Mouse (Mus musculus): Measurements from ENCODE around the gene Tmprss12. TPM values are rescaled to one million over a fixed set of nuclear protein-coding genes. Genes with fewer than 3 reads are reported as not detected.
"Not testable (repeated sequence)": the region's sequence is repeated elsewhere in the genome, so short reads cannot be mapped to it uniquely, and the experiment has no call there.

Tmprss12 gene
- total and polyA plus RNA-seq, 2 experiments from 2014 or later: not detected

- no peak; the same call in 1 of the 2 replicates for ATAC-seq
- Histone ChIP-seq H3K36me3 (ENCODE audit: insufficient read depth, low read length) (peaks cover 5% of the 10 kb centered on the region), H3K4me3 (ENCODE audit: low read length) (no peak overlapping the region), H3K9me3 (ENCODE audit: low read length) (no peaks in the 10 kb centered on the region), H3K4me1 (ENCODE audit: insufficient read depth, low read length) (no peaks in the 10 kb centered on the region), H3K27me3 (ENCODE audit: insufficient read depth, low read length) (no peaks in the 10 kb centered on the region), H3K9ac (replicated peaks; ENCODE audit: low read length) (no peak overlapping the region), H3K4me2 (ENCODE audit: low read depth, low read length) (no peak overlapping the region), H3K27ac (no peak overlapping the region)
- TF ChIP-seq CTCF (IDR thresholded peaks at IDR 0.05; ENCODE audit: low read depth): peak; percentile 67
- DNase-seq (ENCODE audit: low spot score): peak; percentile 71
- WGBS: 17% methylated on average over 4 of the region's 4 CpGs
Measured at GRCm38 (mm10) chr15:100263246-100263905, 17.3 kb upstream of the Tmprss12 start.

- Histone ChIP-seq H3K4me2 (ENCODE audit: low read depth, low read length) (no peak overlapping the region), H3K9ac (replicated peaks; ENCODE audit: low read length) (no peak overlapping the region), H3K9me3 (ENCODE audit: low read length) (no peaks in the 10 kb centered on the region), H3K27me3 (ENCODE audit: insufficient read depth, low read length) (no peaks in the 10 kb centered on the region), H3K36me3 (ENCODE audit: insufficient read depth, low read length) (no peaks in the 10 kb centered on the region; the same call in 1 of the 2 replicates), H3K27ac (no peak overlapping the region), H3K4me3 (ENCODE audit: low read length) (no peak overlapping the region), H3K4me1 (ENCODE audit: insufficient read depth, low read length) (no peaks in the 10 kb centered on the region)
- WGBS: 76% methylated on average over 4 of the region's 5 CpGs
- DNase-seq (ENCODE audit: low spot score): no peak
- no peak for TF ChIP-seq CTCF (IDR thresholded peaks at IDR 0.05; ENCODE audit: low read depth)
- ATAC-seq: no peak
Measured at GRCm38 (mm10) chr15:100265586-100266325, 14.9 kb upstream of the Tmprss12 start.

- Histone ChIP-seq H3K27me3 (ENCODE audit: insufficient read depth, low read length) (no peaks in the 10 kb centered on the region), H3K4me1 (ENCODE audit: insufficient read depth, low read length) (no peaks in the 10 kb centered on the region), H3K36me3 (ENCODE audit: insufficient read depth, low read length) (no peaks in the 10 kb centered on the region), H3K4me2 (ENCODE audit: low read depth, low read length) (no peak overlapping the region), H3K9ac (replicated peaks; ENCODE audit: low read length) (no peak overlapping the region), H3K9me3 (ENCODE audit: low read length) (no peaks in the 10 kb centered on the region), H3K4me3 (ENCODE audit: low read length) (no peak overlapping the region), H3K27ac (no peak overlapping the region)
- no peak for TF ChIP-seq CTCF (IDR thresholded peaks at IDR 0.05; ENCODE audit: low read depth)
- ATAC-seq (no peak), DNase-seq (ENCODE audit: low spot score) (no peak)
- WGBS: 76% methylated on average over 2 of the region's 2 CpGs
Measured at GRCm38 (mm10) chr15:100268916-100269315, 11.7 kb upstream of the Tmprss12 start.

DNA sequence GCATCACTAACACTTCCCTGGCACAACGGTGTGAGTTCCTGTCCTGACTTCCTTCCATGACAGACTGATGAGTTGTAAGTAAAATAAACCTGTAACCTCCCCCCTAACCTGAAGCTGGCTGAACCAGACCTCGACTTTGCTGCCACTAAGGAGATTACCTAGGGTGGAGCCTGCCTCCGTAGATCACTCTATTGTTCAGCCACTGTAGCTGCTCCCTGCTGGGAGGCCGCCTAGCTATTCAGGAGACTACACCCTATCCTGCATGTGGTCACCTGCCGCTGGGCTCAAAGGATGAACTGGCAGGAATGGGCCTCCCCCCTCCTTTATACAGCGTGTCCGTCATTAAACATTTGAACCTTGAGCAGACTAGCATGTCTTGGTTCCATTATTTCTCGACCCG is 10.9 kb upstream of the Tmprss12 start:
- H3K9ac ChIP-seq (replicated peaks; ENCODE audit: low read length): no peak overlapping the region
- no peaks in the 10 kb centered on the region for H3K4me1 ChIP-seq (ENCODE audit: insufficient read depth, low read length)
- no peak for ATAC-seq
- H3K27me3 ChIP-seq (ENCODE audit: insufficient read depth, low read length): no peaks in the 10 kb centered on the region
- no peak for TF ChIP-seq CTCF (IDR thresholded peaks at IDR 0.05; ENCODE audit: low read depth)
- WGBS: 15% methylated on average over 9 of the region's 9 CpGs
- H3K27ac ChIP-seq: no peak overlapping the region
- no peak for DNase-seq (ENCODE audit: low spot score)
- no peaks in the 10 kb centered on the region for H3K36me3 ChIP-seq (ENCODE audit: insufficient read depth, low read length)
- H3K4me2 ChIP-seq (ENCODE audit: low read depth, low read length): no peak overlapping the region
- H3K4me3 ChIP-seq (ENCODE audit: low read length): no peak overlapping the region
- no peaks in the 10 kb centered on the region for H3K9me3 ChIP-seq (ENCODE audit: low read length)

DNA sequence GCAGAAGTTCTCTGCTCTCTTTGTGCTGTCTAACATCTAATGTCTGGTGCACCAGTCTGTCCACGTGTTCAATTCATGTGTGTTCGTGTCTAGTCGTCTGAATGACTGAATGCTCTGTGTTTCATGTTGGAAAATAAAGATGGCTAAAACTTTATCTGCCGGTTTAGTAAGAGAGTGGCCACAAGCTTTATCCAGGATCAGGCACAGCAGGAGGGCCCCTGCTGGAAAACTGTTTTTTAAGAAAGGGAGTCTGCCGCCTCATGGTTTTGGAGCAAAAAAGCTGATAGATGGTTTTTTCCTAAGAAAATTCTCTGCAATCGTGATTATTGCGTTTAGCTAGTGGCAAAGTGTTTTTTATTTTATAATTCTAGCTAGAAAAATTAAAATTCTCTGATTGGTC is 10.0 kb upstream of the Tmprss12 start:
- 30% methylated on average over 7 of the region's 7 CpGs for WGBS
- not testable (repeated sequence) for ATAC-seq; H3K36me3 ChIP-seq (ENCODE audit: insufficient read depth, low read length); H3K27ac ChIP-seq; H3K4me1 ChIP-seq (ENCODE audit: insufficient read depth, low read length); H3K9me3 ChIP-seq (ENCODE audit: low read length); H3K4me3 ChIP-seq (ENCODE audit: low read length); DNase-seq (ENCODE audit: low spot score); H3K4me2 ChIP-seq (ENCODE audit: low read depth, low read length); H3K9ac ChIP-seq (replicated peaks; ENCODE audit: low read length); H3K27me3 ChIP-seq (ENCODE audit: insufficient read depth, low read length)

DNA sequence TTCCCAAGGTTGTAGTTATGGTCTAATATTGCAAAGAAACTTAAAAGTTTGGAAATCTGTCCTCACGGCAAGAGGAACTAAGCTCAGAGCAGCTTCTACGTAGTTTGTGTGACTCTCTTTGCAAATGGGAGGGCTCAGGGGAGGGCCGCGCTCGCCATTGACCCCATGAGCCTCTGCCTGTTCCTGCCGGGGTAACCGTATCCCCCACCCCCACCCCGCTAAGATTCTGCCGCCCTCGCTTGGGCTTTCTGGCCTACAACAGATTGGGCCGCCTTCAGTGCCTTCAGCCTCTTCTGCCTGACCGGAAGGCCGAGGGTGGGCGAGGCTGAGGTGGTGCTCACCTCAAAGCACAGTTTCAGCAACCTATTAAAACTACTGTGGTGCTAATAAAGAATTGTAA is 9.2 kb upstream of the Tmprss12 start:
- Histone ChIP-seq H3K4me2 (ENCODE audit: low read depth, low read length) (no peak overlapping the region), H3K4me1 (ENCODE audit: insufficient read depth, low read length) (no peaks in the 10 kb centered on the region), H3K4me3 (ENCODE audit: low read length) (no peak overlapping the region), H3K9ac (replicated peaks; ENCODE audit: low read length) (no peak overlapping the region), H3K36me3 (ENCODE audit: insufficient read depth, low read length) (no peaks in the 10 kb centered on the region), H3K27ac (no peak overlapping the region), H3K9me3 (ENCODE audit: low read length) (no peaks in the 10 kb centered on the region), H3K27me3 (ENCODE audit: insufficient read depth, low read length) (no peaks in the 10 kb centered on the region)
- no peak for ATAC-seq
- no peak for DNase-seq (ENCODE audit: low spot score)
- no peak for TF ChIP-seq CTCF (IDR thresholded peaks at IDR 0.05; ENCODE audit: low read depth)
- WGBS: 64% methylated on average over 14 of the region's 14 CpGs

DNA sequence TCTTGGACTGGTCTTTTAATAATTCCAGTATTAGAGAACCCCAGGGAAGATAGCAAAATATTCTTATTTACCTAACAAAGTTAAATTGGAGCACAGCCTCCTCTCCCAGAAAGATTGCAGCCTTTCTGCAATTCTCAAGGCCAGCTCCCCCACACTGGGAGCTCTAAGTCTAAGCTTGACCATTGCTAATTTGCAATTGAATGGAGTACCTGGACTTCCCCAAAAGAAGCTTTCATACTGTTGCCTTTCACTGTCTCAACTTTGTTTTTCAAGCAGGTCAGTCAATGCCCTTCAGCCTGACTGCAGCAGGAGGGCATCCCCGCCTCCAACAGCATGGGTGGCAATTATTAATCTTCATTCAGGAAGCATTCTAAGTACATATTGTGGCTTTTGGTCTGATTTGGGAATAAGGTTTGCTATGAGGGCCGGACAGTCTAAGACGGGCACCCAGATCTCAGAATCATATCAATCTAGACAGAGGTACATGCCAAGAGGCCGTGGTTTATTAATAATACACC is 6.8 kb upstream of the Tmprss12 start:
- H3K4me1 ChIP-seq (ENCODE audit: insufficient read depth, low read length); H3K4me3 ChIP-seq (ENCODE audit: low read length); H3K36me3 ChIP-seq (ENCODE audit: insufficient read depth, low read length); ATAC-seq; H3K4me2 ChIP-seq (ENCODE audit: low read depth, low read length); H3K9me3 ChIP-seq (ENCODE audit: low read length); H3K27ac ChIP-seq; H3K27me3 ChIP-seq (ENCODE audit: insufficient read depth, low read length); H3K9ac ChIP-seq (replicated peaks; ENCODE audit: low read length); DNase-seq (ENCODE audit: low spot score): not testable (repeated sequence)
- 79% methylated on average over 4 of the region's 4 CpGs for WGBS
